Mouse (Mus musculus) layer of hippocampus, postnatal 36 days (tissue): ENCODE data around the gene Spdye4a. TPM values are rescaled to one million over a fixed set of nuclear protein-coding genes. Genes with fewer than 3 reads are reported as not detected.
"Not testable (repeated sequence)": the region's sequence is repeated elsewhere in the genome, so short reads cannot be mapped to it uniquely, and the experiment has no call there.

ENCODE experiments used
- DNase-seq, 2 experiments: peaks; one replicate each; pipeline ENCODE4 v3.0.0; 2022
- total RNA-seq, 2 experiments: library from RNA; stranded (reverse); gene quantifications; 2 replicates each; pipeline ENCODE4 v1.2.3; 2021

Spdye4a gene
- total RNA-seq, 2 experiments from 2014 or later, result not detected

DNA sequence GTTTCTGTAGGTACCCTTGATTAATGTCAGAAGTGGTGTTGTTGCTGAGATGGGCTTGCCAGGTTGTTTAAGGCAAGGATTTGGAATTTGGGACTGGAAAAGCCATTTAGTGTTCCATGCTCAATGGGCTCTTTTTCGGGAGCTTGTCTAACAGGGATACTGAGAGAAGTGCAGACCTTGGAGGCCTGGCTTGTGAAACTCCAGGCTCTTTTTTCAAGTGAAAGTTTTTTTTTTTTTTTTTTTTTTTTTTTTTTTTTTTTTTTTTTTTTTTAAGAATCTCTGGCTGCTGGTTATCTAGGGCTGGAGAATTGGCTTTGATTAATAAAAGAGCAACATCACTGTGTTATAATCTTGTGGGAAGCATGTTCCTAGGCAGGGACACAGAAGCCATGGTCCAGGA is 4.4 kb downstream of the Spdye4a start:
- DNase-seq, result no peak

DNA sequence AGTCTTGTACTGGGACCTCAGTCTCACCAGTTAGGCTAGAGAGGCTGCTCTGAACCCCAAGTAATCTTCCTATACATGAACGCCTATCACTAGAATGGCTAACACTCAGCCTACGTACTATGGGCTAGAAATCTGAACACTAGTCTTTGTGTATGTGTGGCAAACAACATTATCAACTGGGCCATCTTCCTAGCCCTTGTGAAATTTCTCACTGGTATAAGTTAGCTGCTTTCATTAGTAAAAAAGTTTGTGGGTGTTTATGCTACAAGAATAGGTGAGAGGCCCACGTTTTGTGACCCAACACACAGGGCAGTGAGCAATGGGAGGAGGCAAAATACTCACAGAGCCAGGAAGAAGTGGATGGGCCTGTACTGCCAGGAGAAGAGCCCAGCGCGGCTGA is 5.7 kb downstream of the Spdye4a start:
- DNase-seq, result no peak

DNA sequence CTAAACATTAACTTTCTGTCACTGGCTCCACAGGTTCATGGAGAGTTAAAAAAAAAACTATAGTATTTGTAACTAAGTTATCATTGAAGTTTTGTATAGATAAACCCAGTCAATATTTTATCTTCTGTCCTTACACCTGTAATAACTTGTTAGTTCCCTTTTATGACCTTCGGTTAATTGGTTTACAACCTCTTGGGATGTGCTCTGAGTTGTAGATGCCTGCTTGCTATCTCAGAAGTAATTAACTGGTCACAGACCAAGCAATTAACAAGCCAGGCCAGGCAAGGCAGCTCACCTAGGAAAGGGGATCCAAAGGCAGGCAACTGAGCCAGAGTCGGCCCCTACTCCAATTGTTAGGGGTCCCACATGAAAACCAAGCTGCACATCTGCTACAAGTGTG is 12.9 kb downstream of the Spdye4a start:
- no peak for DNase-seq

DNA sequence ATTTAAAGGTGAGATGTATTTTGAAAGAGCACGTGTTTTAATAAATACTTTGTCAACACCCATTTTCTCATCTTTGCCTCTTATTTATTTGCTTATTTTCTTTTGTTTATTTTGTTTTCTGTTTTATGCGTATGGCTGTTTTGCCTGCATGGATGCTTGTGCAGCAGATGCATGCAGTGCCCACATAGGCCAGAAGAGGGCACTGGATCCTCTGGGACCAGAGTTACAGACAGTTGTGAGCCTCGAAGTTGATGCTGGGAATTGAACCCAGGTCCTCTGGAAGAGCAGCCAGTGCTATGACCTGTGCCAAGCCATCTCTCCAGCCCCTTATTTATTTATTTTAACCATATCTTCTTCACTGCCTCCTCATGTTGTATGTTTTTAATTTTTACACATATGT is 21.7 kb downstream of the Spdye4a start:
- no peak for DNase-seq

DNA sequence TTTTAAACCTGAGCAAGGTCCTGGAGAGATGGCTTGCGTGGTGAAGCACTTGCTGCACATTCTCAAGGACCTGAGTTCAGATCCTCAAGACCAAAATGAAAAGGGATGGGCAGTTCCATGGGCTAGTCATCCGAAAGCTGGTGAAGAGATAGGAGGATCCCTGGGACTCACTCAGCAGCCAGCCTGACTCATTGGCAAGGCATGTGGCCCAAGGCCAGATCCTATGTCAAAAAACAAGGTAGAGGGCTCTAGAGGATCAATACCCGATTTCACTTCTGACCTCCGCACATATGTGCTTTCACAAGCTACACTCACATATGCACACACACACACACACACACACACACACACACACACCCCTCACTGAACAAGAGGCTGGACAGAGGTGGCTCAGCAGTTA is 30.2 kb downstream of the Spdye4a start:
- no peak for DNase-seq

DNA sequence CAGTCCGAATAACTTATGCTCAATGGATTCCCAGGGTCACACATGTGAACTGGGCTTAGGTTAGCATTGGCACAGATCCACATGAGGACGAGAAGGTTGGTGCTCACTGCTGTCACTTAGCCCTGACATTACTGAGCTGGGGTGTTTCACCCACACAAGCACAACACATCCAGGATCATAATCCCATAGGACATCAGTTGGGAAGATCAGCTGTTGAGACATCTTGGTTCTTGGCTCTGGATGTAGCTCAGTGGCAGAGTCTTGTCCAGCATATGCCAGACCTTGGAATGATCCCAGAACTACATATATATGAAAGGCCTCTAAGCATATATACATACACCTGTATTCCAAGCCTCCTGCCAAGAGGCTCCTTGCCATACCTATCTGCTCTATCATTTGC is 31.5 kb downstream of the Spdye4a start:
- DNase-seq, result no peak

DNA sequence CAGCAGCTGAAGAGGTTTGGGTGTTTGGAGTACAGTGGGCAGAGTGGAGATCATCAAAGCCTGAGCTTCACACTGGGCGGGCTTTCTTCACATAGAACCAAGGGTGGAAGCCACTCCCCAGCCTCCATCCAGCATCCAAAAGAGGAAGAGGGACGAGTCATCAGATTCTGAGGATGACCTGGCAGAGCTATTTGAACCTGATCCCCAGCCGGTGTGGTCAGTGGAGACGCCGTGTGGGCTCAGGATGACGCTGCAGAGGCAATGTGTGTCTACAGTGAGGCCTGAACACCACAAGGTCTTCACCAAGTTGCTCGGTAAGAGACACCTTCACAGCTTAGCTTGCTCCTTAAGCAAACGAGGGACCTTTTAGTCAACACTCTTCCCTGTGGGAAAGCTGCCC is 31.9 kb downstream of the Spdye4a start:
- not testable (repeated sequence) for DNase-seq

DNA sequence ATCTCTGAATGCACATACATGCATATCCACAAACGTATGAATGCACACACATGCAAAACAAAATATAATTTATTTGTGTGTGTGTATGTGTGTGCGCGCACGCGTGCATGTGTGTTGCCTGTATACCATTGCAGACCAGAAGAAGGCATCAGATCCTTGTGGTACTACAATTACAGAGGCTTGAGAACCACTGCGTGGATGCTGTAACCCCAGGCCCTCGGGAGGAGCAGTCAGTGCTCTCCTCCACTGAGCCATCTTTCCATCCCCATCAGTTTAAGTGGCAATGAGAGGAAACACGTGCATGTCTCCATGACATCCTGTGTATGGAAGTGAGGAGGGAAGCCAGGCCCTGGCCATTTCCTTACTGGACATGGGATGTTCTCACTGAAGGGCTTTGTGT is 33.9 kb downstream of the Spdye4a start:
- DNase-seq, result no peak

DNA sequence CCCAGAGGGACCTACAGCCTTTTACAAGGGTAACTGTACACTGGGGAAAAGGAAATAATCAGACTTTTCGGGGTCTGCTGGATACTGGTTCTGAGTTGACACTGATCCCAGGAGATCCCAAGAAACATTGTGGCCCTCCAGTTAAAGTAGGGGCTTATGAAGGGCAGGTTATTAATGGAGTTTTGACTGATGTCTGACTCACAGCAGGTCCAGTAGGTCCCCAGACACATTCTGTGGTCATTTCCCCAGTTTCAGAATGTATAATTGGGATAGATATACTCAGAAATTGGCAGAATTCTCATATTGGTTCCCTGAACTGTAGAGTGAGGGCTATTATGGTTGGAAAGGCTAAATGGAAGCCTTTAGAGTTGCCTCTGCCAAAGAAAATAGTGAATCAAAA is 38.7 kb downstream of the Spdye4a start:
- not testable (repeated sequence) for DNase-seq

DNA sequence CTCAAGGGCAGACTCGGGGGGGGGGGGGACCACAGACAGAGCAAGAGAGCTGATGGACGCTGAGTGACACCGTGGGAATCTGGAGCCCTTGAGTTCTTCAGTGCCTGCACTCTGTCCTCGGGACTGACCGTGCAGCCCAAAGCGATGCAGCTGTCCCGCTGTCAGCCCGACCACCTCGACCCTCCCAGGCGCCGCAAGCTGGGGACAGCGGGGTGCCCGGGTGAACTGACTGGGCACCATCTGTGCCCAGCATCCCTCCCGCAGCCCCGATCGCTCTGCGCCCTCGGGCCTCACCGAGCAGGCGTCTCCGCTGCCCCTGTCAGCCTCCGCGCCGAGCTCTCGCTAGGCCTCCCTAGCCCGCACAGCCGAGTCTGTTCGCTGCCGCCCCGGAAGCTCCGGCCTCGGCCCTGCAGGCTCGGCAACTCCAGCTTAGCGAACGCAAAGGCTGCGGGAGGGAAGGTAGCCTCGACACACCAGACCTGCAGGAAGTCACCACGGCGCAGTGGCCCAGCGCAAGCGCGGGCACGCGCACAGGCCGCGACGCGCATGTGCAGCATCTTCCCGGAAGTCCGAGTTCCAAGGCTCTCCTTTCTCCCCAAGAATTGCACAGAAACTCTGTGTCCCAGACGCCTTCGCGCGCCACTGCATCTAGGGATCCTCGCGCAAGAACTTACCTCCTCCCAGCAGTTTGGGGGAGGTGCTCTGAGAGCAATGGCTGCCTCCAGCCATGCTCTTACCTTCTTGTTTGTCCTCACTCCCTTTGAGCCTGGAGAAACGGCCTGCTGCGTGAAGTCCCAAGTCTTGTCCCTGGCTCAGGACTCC is 46.2 kb downstream of the Spdye4a start, which contains the start of the genes Rbak and Spdye4b:
TSS of gene Rbak (minus strand) at position 521 of the 822 bp plus-strand sequence.
TSS of gene Spdye4b (plus strand) at position 763 of the 822 bp plus-strand sequence.
- peak; percentile 93 to 95 for DNase-seq

DNA sequence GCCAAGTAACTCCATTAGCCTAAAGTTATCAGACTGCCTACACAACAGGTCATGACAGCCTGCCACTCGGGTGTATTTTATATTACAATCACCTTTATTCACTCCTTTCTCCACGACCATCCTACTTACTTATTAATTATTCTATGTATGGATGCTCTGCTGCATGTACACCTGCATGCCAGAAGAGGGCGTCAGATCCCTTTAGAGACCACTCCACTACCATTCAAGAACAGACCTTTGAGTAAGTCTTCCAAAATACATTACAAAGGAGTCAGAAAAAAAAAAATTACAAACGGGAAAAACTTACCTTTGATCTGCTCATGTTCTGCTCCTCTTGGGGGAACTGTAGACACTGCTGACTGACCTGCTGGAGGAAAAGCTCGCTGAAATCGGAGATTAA is 47.5 kb downstream of the Spdye4a start:
- DNase-seq, result no peak

DNA sequence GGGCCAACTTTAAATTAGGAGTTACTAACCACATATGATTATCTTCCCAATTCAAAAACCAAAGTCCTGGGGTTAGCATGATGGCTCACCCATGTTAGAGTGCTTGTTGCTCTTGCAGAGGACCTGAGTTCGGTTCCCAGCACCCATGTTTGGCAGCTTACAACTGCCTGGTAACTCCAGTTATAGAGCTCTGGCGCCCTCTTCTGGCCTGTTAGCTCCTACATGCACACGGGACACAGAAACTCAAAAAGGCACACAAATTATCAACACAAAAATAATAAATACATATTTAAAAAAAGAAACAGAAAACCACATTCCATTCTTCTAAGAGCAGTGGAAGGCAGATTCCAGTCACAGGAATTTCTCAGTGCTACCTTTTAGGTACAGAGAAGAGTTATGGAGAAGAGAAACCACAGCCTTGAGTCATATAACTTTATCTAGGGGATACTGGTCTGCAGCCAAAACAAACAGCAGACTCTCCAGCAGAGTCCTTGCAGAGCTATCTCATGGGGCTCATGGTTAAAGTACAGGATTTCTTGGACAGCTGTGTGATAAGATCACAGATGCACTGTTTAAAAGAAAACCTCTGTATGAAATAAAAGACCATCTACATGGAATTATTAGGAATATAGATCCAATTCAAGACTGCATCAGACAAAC is 49.0 kb downstream of the Spdye4a start:
- DNase-seq, result no peak

DNA sequence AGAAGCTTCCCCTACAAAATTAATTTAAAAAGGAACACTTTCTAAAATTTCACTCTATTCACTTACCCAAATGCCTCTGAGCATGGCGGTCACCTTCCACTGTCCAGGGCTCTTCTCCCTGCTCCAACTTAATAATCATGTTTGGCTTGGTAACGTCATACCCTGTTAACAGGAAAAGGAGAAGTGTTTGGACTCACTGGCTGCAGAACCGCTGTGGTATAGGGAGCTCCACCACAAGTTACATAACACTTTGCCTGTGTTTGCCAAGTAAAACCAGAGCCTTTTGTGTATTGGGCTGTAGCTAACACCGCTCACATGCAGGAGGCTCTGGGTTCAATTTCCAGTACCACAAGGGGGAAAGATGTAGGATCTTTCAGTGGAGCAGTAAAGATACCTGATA is 50.7 kb downstream of the Spdye4a start:
- no peak for DNase-seq

Other genes starting within 250 kb of the Spdye4a start
- 10 to 100 TPM; 49.3 to 51.1 TPM for gene Rnf216, start 113.9 kb downstream of the Spdye4a start, total RNA-seq
- gene Olfr718-ps1, start 79.3 kb downstream of the Spdye4a start, total RNA-seq, result under 1 TPM in 1 of 2 experiments, not detected in 1; 0.20 TPM
- 10 to 100 TPM; 13.5 to 16.5 TPM for gene Rbak, start 46.1 kb downstream of the Spdye4a start, total RNA-seq
- not detected for gene Spdye4b, start 45.9 kb downstream of the Spdye4a start, total RNA-seq
- gene Zfp12, start 8.3 kb upstream of the Spdye4a start, total RNA-seq, result 10 to 100 TPM; 33.0 to 35.7 TPM
- 10 to 100 TPM; 21.4 to 22.3 TPM for gene Zfp316, start 43.1 kb upstream of the Spdye4a start, total RNA-seq
- 1 to 10 TPM; 4.7 to 4.8 TPM for gene Zfp853, start 66.7 kb upstream of the Spdye4a start, total RNA-seq
- 10 to 100 TPM; 25.1 to 26.1 TPM for gene E130309D02Rik, start 88.5 kb upstream of the Spdye4a start, total RNA-seq
- gene Zdhhc4, start 102.4 kb upstream of the Spdye4a start, total RNA-seq, result 10 to 100 TPM; 49.0 to 49.2 TPM
- 1 to 10 TPM; 1.6 to 1.8 TPM for gene Grid2ip, start 130.4 kb upstream of the Spdye4a start, total RNA-seq
- 10 to 100 TPM; 32.8 to 35.9 TPM for gene Kdelr2, start 176.9 kb upstream of the Spdye4a start, total RNA-seq
- gene Daglb, start 237.7 kb upstream of the Spdye4a start, total RNA-seq, result 10 to 100 TPM; 25.9 to 26.4 TPM